Mouse (Mus musculus): ENCODE measurements at regions not wholly inside any gene's neighbourhood (a gene's known extent, or its start where the extent isn't known, plus 50 kb on each side); places are given as distances from the start of the nearest gene placed in this dataset.

DNA sequence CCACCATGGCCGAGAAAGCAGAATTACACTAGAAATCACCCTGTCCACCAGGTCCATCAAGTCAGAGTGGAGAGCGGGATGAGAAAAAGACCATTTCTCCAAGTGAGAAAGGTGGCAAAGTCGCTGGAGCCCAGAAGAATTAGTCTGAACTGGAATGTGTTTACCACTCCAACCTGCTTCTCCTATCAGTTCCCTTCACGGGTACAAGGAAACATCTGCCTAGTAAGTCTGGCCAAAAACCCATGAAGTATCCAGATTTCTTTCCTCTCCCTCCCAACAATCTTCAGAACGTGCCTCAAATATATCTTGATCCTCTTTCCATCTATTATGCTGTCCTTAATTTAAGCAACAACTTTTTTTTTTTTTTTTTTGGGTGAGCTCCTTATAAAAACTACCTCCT, 94.2 kb upstream of the Jun start:
- TF ChIP-seq CTCF (IDR thresholded peaks at IDR 0.05; ENCODE audit: low read depth) (no peak), EP300 (optimal IDR thresholded peaks at IDR 0.05) (no peak)
